Mouse (Mus musculus): ENCODE results near the gene Hmgb2.
"Not testable (repeated sequence)": the region's sequence is repeated elsewhere in the genome, so short reads cannot be mapped to it uniquely, and the experiment has no call there.

Gene Hmgb2

DNA sequence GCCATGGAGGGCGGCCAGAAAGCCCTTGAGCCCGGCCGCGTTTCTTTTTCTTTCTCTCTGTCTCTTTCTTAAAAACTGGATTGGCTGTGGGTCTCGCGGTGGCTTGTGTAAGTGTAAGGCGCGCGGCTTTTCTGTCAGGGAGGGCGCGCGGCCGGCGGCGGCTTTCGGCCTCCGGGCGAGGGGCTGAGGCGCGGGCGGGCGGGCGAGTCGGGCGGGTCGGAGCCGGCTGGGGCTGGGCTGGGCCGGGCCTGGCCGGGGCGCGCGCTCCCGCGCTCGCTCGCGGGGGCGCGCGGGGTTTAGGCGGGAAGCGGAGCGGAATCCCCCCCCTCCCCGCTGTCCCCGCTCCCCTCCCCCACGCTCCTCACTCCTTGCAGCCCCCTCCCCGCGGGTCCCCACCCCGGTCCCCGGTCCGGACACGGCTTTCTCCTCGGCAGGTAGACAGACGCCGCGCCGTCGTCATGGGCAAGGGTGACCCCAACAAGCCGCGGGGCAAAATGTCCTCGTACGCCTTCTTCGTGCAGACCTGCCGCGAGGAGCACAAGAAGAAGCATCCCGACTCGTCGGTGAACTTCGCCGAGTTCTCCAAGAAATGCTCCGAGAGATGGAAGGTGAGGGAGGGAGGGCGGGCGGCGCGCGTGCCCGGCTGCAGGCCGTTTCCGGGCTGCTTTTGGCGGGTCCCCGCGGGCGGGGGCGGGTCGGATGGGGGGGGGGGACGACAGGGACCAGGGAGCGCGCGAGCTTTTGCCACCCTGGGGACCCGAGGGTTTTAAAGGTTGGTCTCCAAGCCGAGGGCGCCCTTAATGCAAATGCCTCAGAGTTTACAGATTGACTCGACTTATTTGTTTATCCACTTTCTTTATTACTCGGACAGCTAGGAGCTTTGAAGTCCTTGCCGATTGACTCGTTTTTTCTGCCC is 692 bp downstream of the Hmgb2 start:
- DNase-seq: peak; percentile 28 to 67

DNA sequence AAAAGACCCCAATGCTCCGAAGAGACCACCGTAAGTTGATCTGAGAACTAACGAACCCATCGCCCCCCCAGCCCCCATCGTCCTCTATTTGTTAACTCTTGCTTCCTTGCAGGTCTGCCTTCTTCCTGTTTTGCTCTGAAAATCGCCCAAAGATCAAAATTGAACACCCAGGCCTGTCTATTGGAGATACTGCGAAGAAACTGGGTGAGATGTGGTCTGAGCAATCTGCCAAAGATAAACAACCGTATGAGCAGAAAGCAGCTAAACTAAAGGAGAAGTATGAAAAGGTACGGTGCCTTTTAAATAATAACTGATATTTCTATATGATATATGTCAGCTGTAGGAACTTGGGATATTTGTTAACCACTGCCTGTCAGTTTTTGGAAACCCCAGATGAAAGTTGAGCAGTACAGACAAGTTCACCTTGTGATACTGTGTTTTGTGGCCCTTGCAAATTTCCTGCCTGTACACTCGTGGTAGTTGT is 1.5 kb downstream of the Hmgb2 start:
- not testable (repeated sequence) for DNase-seq

DNA sequence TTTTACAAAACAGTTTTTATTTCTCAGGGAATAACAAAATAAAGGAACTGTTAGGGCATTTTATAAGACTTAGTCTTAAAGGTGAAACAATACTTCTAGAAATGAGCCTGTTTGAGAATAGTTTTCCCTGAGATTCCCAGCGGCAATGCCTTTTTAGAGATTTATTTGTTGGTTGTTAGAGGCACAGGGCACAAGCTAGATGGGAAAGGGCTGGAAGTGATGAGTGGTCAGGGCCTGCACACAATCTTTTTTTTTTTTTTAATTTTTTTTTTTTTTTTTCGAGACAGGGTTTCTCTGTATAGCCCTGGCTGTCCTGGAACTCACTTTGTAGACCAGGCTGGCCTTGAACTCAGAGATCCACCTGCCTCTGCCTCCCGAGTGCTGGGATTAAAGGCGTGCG is 5.0 kb downstream of the Hmgb2 start:
- DNase-seq: not testable (repeated sequence)

DNA sequence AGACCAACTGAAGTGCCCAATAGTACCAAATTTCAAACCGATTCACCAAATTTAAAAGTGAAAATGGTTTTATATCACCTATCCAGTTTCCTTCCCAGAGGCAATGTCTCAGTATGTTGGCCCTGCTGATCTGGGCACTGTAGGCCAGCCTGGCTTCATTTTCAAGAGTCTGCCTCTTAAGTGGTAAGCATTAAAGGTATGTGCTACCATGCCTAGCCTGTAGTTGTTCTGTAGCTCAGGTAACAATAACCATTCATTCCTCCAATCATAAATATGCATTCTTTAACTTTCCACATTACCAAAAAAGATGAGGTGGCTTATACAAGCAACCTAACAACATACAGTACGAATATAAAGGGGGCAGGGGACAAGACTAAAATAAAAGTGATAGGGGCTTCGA is 6.0 kb downstream of the Hmgb2 start:
- no peak for DNase-seq

DNA sequence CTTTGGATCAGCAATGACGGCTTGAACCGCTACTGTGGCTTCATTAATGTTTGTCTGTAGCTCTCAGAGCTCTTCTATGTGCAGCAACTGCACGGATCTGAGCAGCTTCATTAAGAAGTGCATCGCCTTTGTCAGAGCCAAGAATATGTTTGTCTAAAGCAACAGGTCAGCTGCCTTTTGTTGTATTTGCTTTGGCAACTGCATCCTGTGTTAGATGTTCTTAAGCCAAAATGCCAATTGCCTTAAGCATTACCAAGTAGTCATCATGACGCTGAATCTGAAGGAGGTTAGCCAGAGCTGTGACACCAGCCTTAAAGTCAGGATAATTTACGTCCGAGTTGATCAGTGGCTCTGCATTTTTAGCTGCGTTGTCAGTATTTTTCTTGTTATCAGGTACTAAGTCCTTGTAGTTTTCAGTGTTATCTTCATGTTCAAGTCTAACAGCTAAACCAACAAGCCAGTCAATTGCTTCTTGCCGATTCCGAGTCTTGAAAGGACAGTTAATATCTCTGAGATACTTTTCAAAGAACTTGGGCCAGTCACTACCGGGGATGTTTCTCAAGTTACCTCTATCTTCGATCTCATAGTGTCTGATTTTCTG is 8.6 kb downstream of the Hmgb2 start:
- DNase-seq: no peak

DNA sequence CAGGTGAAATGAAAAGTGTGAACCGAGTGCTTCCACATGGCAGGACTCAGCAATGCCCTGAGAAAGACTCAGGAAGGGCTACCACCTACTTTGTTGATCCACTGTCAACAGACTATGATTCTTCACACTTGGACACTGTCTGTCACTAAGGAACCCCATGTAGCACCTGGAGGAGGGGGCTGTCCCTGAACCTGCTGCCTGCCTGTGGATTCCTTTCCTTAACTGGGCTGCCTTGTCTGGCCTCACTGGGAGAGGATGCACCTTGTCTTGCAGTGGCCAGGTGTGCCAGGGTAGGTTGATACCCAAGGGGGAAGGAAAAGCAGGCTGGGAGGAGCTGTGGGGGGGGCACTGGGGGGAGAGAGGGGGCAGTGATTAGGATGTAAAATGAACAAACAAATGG is 16.3 kb downstream of the Hmgb2 start:
- DNase-seq: no peak

DNA sequence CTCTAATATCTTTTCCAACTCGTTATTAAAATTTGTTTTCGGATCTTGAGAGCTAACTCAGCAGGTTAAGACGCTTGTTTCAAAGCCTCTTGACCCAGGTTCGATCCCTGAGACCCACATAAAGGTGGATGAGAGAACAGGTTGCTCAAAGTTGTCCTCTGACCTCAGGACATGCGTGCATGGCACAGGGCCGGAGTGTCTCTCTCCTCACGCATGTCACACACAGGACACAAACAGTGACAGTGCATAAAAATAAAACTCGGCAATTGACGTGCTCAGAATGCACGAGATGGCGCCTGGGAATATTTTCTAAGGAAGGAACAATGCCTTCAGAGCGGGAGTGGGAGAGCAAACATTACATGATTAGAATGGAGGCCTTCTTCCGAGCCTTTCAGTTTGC is 18.5 kb downstream of the Hmgb2 start:
- no peak for DNase-seq

DNA sequence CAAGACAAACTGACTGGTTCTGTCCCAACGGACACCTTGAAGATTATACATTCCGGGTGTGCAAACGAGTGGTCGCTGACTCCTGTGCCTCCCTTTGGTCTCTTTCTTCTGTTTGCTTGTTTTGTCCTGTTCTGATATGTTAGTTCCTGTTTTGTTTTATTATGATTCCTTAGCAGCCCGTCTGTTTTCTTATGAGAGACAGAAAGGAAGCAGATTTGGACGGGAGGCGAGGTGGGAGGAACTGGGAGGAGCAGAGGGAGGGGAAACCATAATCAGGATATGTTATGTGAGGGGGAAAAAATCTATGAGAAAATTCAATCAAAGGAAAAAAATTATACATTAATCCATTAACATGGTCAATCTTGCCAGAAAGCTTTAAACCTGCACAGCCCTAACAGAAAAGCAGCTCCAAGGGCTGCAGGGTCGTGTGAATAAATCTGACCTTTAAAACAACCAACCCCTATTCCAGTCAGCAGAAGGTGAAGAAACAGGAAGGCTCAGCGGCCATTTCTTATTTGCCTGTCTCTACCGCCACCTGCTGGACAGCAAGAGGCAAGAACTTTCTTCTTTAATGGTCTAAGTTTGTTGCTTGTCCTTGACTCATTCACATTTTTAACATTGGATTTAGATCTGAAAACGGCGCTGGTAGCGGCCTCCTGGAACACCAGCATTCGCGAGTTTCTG is 19.1 kb downstream of the Hmgb2 start:
- DNase-seq: peak; percentile 89 to 93

DNA sequence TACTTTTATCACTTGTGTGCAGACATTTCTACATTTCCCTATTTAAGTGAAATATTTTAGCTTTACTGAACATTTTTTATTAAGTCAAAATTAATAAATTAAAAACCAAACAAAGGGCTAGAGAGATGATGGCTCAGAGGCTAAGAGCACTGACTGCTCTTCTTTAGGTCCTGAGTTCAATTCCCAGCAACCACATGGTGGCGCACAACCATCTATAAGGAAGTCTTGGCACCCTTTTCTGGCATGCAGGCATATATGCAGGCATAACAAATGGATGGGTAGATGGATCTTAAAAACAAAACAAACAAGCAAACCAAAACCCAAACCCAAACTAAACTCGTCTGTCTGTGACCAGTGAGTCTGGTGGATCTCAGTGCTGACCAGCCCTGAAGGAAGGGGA is 20.5 kb downstream of the Hmgb2 start:
- DNase-seq: peak in 1 of 2 experiments; percentile 33

DNA sequence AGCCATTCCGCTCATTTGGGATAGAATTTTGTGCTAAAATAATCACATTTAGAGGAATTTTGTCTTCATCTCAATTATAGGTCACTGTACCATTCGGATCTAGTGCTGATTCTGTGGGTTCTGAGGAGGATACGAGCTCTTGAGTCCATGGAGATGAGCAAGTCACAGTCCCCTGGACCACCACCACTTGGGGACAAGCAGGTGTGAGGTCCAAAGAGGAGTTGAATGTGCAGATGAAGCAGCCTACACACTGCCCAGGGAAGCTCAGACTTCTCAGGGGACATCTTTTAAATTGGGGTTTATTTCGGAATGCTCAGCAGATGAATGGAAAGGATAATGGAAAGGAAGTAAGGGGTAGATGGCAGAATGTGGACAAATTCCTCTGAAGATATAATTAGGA is 21.4 kb downstream of the Hmgb2 start:
- DNase-seq: no peak

DNA sequence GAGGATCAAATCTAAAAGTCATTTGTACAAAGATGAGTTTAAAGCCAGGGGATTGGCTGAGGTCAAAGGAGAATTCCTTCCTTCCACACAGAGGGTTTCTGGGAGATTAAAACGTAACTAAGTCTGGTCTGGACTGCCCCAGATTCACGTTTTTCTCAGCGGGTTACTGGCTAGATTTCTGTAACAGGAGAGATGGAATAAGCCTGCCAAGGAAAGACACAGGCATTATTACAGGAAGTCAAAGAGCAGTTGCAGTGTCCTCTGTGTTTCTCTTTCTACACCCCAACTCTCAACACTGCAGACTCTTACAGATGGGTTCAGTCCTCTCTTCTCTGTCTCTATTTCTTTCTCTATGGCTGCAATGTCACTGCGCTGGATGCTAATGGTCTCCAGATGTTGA is 22.8 kb downstream of the Hmgb2 start:
- DNase-seq: no peak

DNA sequence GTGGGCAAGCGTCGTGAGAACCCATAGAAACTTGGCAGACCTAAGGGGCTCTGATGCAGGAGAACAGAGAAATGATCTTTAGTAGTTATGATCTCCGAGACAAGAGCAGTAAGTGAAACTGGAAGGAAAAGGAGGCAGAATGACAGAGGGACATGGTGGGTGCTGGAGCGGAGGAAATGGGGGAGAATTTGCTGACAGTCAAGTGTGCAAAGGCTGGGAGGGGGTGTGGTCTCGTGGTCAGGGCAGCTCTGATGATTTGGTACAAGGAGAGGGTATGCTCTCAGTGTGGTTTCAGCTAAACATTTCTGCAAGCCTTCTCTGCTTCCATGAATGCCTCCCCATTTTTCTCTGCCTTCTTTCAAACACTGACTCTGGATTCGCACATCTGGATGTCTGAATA is 24.5 kb downstream of the Hmgb2 start:
- no peak for DNase-seq

DNA sequence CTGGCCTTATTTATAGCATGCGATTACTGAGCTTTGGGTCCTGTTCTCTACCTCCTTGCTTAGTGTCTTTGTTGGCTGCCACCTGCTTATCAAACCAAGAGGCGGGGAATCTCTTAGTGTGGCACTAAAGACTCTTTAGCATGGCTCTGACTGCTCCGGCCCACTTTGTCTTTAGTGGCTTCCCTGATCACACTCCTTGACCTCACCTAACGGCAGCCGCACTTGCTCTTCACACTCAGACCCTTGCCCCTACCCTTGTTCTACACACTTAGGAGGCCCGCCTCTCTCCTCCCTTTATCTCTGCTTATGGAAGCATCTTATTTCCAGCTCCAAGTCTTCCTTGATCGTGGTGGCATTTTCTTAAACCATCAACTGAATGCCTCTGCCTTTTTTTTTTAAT is 26.9 kb downstream of the Hmgb2 start:
- no peak for DNase-seq

DNA sequence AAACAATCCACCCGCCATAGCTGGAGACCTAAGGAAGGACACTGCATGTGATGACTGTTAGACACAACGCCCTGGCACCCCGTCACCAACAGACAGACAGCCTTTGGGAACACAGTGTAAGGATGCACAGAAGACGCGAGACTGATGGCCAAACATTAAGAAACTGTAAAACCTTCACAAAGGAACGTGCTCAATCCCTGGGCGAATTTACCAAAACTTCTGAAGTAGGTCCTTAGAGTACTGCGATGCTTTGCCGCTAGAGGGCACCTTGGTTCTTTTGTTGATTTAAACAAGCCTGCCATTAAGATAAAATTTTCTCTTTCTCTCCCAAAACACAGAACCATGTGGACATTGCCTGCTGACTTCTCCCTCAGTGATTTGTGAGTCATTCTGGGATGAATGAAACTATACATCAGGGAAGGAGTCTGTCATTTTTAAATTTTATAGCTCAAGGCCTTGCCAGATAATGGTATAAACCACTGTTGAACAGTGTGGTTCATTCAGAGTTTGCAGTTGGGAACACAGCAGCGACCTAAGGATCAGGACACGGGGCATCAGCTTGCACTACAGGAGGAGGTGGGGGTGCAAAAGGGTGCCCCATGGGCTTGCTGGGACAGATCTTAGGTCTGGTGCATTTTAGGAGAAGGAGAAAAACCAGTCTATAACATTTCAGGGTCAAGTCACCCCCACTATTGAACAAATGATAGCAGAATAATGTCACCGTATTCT is 28.6 kb downstream of the Hmgb2 start:
- DNase-seq: peak; percentile 51 to 88

DNA sequence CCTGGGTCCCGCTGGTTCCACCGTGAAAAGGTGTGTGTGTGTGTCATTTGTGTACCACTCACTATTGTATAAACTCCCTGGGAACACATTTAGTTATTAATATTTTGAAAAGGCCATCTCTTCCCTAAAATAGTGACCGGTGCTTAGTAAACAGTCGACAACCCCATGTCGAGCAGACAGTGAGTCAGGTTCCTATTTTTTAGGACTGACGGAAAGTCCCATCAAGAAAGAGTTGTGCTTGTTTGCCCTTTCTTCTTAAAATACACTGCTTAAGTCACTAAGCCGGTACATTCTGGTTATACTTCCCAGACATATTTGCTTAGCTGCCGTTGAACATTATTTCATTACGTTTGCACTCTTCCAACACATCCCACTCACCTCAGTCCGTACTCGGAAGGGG is 29.2 kb downstream of the Hmgb2 start:
- no peak for DNase-seq

DNA sequence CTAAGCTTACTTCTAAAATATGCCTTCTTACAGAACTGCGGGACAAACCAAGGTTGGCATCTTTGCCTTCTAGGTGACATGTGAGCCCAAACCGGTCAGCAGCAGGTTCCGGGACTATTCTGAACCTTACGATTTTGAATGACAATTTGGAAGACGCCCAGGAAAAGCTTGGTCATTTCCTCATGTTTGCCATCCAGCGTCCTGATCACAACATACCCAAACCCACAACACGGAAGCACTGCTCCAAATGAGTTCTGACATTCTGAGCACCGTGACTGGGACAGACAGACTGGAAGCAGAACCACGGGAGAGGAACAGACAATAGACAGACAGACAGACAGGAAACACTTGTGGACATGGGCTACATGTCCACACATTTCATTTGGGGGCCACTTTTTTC is 29.7 kb downstream of the Hmgb2 start:
- DNase-seq: no peak

DNA sequence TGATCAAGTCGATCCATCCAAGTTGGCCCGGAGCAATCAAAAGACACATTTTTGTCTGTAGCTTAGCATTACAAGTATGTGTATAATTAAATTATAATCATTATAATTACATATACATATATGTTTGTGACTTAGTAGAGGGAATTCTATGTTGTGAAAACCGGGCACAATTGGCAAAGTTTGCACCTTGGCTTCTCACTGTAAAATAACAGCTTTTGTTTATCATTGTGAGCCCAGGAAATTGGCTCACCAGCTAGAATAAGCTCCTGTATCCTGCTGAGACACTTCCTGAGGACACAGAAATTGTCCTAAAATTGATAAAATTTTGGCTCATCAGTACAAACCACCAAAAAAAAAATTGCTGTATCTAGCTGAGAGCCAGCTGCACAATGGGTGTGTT is 34.7 kb downstream of the Hmgb2 start:
- no peak for DNase-seq

DNA sequence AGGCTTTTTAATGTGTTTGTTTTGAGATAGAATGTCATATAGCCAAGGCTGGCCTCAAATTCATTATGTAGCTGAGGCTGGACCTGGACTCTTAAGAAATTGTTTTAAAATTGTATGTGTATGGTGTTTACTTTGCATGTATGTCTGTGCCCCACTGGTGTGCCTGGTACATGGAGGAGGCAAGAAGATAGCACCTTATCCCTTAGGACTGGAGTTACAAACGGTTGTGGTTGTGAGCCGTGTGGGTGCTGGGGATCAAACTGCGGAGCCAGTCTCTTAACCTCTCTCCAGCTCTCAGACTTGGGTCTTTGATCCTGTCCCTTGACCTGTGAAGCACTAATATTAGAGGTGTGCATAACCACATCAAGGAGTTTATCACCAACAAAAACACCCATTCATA is 35.1 kb downstream of the Hmgb2 start:
- DNase-seq: no peak

DNA sequence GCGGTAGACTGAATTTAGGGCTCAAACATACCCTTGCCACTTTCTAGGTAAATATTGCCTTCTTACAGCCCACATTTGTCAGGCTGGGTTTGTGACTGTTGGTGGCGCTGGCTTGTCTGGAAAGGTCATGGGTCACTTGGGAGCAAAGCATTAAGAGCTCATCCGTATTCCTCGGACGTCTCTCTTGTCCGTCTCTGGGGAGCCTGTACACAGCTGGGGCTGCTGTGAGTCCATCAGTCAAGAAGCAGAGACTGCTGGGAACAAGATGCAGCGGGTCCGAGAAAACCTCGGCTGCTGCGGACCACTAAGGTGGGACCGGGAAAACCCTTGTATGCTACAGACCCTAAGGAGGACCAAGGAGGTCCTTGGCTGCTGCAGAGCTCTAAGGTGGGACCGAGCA is 35.9 kb downstream of the Hmgb2 start:
- no peak for DNase-seq

DNA sequence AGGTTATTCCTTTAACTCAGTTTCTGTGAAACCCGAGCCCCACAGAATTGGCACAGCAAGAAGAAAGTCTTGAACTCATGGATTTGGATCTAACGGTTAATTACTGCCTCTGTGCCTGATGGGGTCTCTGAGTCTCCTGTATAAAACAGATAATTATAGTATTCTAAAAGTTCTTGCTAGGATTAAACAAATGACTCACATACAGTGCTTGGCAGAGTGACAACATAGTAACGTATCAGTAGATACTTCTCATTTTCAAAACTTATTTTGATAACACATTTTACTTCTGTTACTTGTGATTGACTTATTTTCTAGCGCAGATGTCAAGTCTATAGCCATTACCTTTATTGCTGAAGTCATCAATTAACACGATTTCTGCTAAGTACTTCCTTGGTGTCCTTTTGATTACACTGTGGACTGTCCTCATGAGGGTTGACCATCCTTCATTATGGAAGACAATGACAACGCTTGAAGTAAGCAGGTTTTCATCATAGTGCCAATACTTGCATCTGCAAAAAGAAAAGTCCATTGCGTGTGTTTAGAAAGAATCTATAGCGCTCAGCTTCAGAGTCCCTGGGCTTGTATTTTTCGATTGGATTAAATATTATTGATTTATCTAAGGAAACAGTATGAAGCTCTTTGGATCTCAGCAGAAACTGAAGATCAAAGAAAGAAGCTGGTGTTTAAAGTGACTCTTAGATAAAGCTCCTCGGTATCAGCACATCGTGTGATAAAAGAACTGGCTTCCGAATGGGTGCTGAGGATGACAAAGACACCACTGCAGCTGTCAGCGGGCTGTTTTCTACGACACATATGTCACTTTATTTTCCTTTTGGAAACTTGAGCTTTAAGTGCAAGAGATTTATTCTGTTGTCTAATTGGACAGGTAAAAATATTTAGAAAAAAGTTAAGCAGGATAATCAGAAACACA is 40.7 kb downstream of the Hmgb2 start:
- DNase-seq: no peak

DNA sequence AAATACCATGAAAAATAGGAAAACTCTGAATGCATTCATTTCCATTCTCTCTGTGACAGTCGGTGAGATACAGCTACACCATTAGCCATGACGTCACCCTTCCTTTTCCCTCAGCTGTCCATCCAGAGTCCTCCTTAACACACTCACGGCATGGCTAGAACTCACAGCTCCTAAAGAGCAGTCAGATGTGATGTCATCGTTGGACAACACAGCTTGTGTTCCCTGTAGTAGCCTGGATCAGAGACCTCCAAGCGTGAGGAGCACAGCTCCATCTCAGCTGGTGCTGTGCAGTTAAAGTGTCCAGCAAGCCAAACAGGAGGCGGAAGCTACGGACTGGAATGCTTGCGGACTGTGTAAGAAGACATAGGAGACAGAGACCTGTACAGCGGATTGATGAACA is 49.2 kb downstream of the Hmgb2 start:
- no peak for DNase-seq

DNA sequence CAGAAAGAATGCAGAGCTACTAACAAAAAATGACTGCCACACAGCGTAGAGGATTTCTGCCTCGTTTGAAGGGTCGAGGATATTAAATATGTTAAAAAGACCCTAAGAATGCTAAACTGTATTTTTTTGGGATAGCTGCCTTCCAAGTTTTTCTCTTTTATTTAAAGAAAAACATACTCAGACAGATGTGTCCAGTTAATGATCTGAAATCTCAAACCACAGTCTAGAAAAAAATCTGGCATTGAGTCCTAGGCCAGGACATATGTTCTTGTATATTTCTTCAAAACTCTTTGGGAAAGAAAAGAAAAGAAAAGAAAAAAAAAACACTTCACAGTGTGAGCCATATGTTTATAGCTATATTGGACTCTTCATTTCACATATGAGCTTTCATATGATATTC is 51.0 kb downstream of the Hmgb2 start:
- no peak for DNase-seq
